Mouse (Mus musculus): ENCODE measurements around the gene Npm3.

DNA sequence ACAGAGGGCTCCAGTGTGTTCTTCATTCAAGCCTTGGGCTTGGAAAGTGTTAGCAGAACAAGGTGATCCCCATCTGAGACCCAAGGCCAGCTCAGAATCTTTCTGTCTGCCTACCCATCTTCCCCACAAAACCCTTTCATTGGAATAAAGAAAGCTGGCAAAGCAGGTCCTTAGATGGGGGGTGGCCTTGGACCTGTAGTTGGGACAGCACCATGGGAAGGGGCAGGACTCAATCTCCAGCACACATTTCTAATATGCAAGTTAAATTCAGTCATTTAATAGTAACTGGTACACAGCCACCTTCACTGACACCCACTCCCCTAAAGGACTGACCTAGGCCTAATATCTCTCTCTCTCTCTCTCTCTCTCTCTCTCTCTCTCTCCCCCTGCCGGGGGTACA is 13.2 kb downstream of the Npm3 start:
- TF ChIP-seq CTCF (IDR thresholded peaks at IDR 0.05; ENCODE audit: borderline replicate concordance, extremely low read depth, insufficient read depth, insufficient read length) (no peak), POLR2A (IDR thresholded peaks at IDR 0.05; ENCODE audit: borderline replicate concordance, extremely low read depth, insufficient read depth, insufficient read length, poor library complexity, severe bottlenecking) (no peak)

Data from brain, embryonic 14.5 days (tissue).